Mouse (Mus musculus) E14TG2a.4 (cell line): ENCODE data around the gene Gpat3.
A peak's percentile ranks its signal among the peaks of the same experiment; 100 is the strongest.

Source experiments
- H3K27me3 ChIP-seq: 2 replicates; pipeline ENCODE4 v1.6.1; 2014; ENCODE audit warnings: low read length, control low read depth; ENCODE audit not compliant: insufficient read depth
- H3K36me3 ChIP-seq: 2 replicates; pipeline ENCODE4 v1.6.1; 2014; ENCODE audit warnings: low read length, control low read depth; ENCODE audit not compliant: insufficient read depth
- H3K4me1 ChIP-seq: replicated peaks from 2 replicates; pipeline ENCODE4 v1.6.1; 2014; ENCODE audit warnings: low read depth, low read length, control low read depth
- H3K4me3 ChIP-seq: replicated peaks from 2 replicates; pipeline ENCODE4 v1.5.1; 2014; ENCODE audit warnings: mild to moderate bottlenecking, low read length
- H3K9me3 ChIP-seq: 2 replicates; pipeline ENCODE4 v1.6.1; 2014; ENCODE audit warnings: low read length, control low read depth
- CTCF ChIP-seq: conservative IDR thresholded peaks from 2 replicates; pipeline ENCODE4 v1.5.1; 2014; ENCODE audit warnings: low read length
- NANOG ChIP-seq: IDR thresholded peaks from 2 replicates; pipeline ENCODE4 v1.6.1; 2014; ENCODE audit warnings: borderline replicate concordance, low read length, mixed read lengths
- POU5F1 ChIP-seq: IDR thresholded peaks from 2 replicates; pipeline ENCODE4 v1.6.1; 2014; ENCODE audit warnings: low read length, borderline replicate concordance

Gpat3 gene

GRCm38 (mm10) chr5:100914989-100915388 is 69.5 kb downstream of the Gpat3 start:
- no peak overlapping the region for H3K4me3 ChIP-seq
- H3K4me1 ChIP-seq = peaks cover 27% of the 10 kb centered on the region
- H3K9me3 ChIP-seq = peaks cover 8% of the 10 kb centered on the region; the same call in 1 of the 2 replicates
- H3K36me3 ChIP-seq = no peaks in the 10 kb centered on the region
- peaks cover 18% of the 10 kb centered on the region for H3K27me3 ChIP-seq
- TF ChIP-seq CTCF = peak; percentile 53
- no peak for TF ChIP-seq NANOG

GRCm38 (mm10) chr5:100915411-100915810 is 69.9 kb downstream of the Gpat3 start:
- Histone ChIP-seq H3K9me3 (peaks cover 8% of the 10 kb centered on the region; the same call in 1 of the 2 replicates), H3K27me3 (peaks cover 20% of the 10 kb centered on the region)
- TF ChIP-seq NANOG (no peak), CTCF (no peak), POU5F1 (no peak)

GRCm38 (mm10) chr5:100916416-100916815 is 70.9 kb downstream of the Gpat3 start:
- Histone ChIP-seq H3K9me3 (peaks cover 8% of the 10 kb centered on the region; the same call in 1 of the 2 replicates), H3K4me1 (peaks cover 27% of the 10 kb centered on the region), H3K36me3 (no peaks in the 10 kb centered on the region), H3K4me3 (no peak overlapping the region), H3K27me3 (peaks cover 16% of the 10 kb centered on the region; the same call in 1 of the 2 replicates)
- TF ChIP-seq NANOG (no peak), CTCF (no peak), POU5F1 (no peak)

More at GRCm38 (mm10) chr5:100915411-100915810, 69.9 kb downstream of the Gpat3 start:
- Histone ChIP-seq H3K4me3 (no peak overlapping the region), H3K36me3 (no peaks in the 10 kb centered on the region), H3K4me1 (peaks cover 27% of the 10 kb centered on the region)

- peaks cover 28% of the 10 kb centered on the region for H3K4me1 ChIP-seq
- TF ChIP-seq CTCF (peak; percentile 68), NANOG (no peak), POU5F1 (no peak)
- no peaks in the 10 kb centered on the region for H3K36me3 ChIP-seq
- no peak overlapping the region for H3K4me3 ChIP-seq
- H3K27me3 ChIP-seq = peaks cover 9% of the 10 kb centered on the region; the same call in 1 of the 2 replicates
- peaks cover 8% of the 10 kb centered on the region; the same call in 1 of the 2 replicates for H3K9me3 ChIP-seq
Measured at GRCm38 (mm10) chr5:100917252-100917774, 71.8 kb downstream of the Gpat3 start.

- Histone ChIP-seq H3K4me1 (peaks cover 14% of the 10 kb centered on the region), H3K9me3 (peaks cover 8% of the 10 kb centered on the region; the same call in 1 of the 2 replicates), H3K27me3 (0 out of 2 replicates have a peak, but pooled peaks cover 9% of the 10 kb centered on the region), H3K4me3 (no peak overlapping the region), H3K36me3 (no peaks in the 10 kb centered on the region)
- TF ChIP-seq POU5F1 = no peak
- TF ChIP-seq NANOG = no peak
- peak; percentile 69 for TF ChIP-seq CTCF
Measured at GRCm38 (mm10) chr5:100919069-100919468, 73.6 kb downstream of the Gpat3 start.

- TF ChIP-seq CTCF (no peak), POU5F1 (no peak), NANOG (no peak)
- Histone ChIP-seq H3K27me3 (no peaks in the 10 kb centered on the region), H3K4me1 (no peaks in the 10 kb centered on the region), H3K36me3 (no peaks in the 10 kb centered on the region), H3K9me3 (no peaks in the 10 kb centered on the region), H3K4me3 (no peak overlapping the region)
Measured at GRCm38 (mm10) chr5:100929698-100930097, 84.2 kb downstream of the Gpat3 start.

GRCm38 (mm10) chr5:100943716-100944115 is 98.2 kb downstream of the Gpat3 start:
- Histone ChIP-seq H3K4me3 (no peak overlapping the region), H3K36me3 (no peaks in the 10 kb centered on the region), H3K27me3 (no peaks in the 10 kb centered on the region), H3K4me1 (no peaks in the 10 kb centered on the region; the same call in 1 of the 2 replicates), H3K9me3 (no peaks in the 10 kb centered on the region)
- TF ChIP-seq POU5F1 = no peak
- TF ChIP-seq NANOG = no peak
- TF ChIP-seq CTCF = no peak

- Histone ChIP-seq H3K4me1 (no peaks in the 10 kb centered on the region; the same call in 1 of the 2 replicates), H3K4me3 (no peak overlapping the region), H3K9me3 (no peaks in the 10 kb centered on the region), H3K36me3 (no peaks in the 10 kb centered on the region), H3K27me3 (no peaks in the 10 kb centered on the region)
- TF ChIP-seq NANOG (no peak), POU5F1 (no peak), CTCF (no peak)
Measured at GRCm38 (mm10) chr5:100945336-100945735, 99.8 kb downstream of the Gpat3 start.
